Mouse (Mus musculus): Measurements from ENCODE around the gene Srgap3. TPM values are rescaled to one million over a fixed set of nuclear protein-coding genes. Genes with fewer than 3 reads are reported as not detected.

Srgap3 gene
- total and polyA plus RNA-seq, 2 experiments from 2014 or later: 21.2 to 56.7 TPM

GRCm38 (mm10) chr6:112950205-112951110, 3.4 kb upstream of the Srgap3 start:
- 52% methylated on average over 8 of the region's 8 CpGs for WGBS
- H3K27me3 ChIP-seq (ENCODE audit: insufficient read depth, low read length): no peaks in the 10 kb centered on the region
- no peak overlapping the region for H3K4me2 ChIP-seq (ENCODE audit: low read depth)
- ATAC-seq: no peak
- no peak overlapping the region for H3K4me3 ChIP-seq (ENCODE audit: low read depth, low read length)
- no peaks in the 10 kb centered on the region for H3K9me3 ChIP-seq (ENCODE audit: low read length)
- no peak for DNase-seq
- no peak for TF ChIP-seq CTCF (IDR thresholded peaks at IDR 0.05; ENCODE audit: low read depth)
- H3K27ac ChIP-seq (ENCODE audit: low read depth, low read length): no peak overlapping the region
- H3K36me3 ChIP-seq (ENCODE audit: insufficient read depth): no peaks in the 10 kb centered on the region
- H3K9ac ChIP-seq: no peak overlapping the region
- H3K4me1 ChIP-seq (ENCODE audit: insufficient read depth): 0 out of 2 replicates have a peak, but pooled peaks cover 8% of the 10 kb centered on the region

- DNase-seq (no peak), ATAC-seq (no peak)
- Histone ChIP-seq H3K4me3 (ENCODE audit: low read depth, low read length) (no peak overlapping the region), H3K4me1 (ENCODE audit: insufficient read depth) (0 out of 2 replicates have a peak, but pooled peaks cover 8% of the 10 kb centered on the region), H3K27me3 (ENCODE audit: insufficient read depth, low read length) (no peaks in the 10 kb centered on the region), H3K9me3 (ENCODE audit: low read length) (no peaks in the 10 kb centered on the region), H3K36me3 (ENCODE audit: insufficient read depth) (no peaks in the 10 kb centered on the region), H3K4me2 (ENCODE audit: low read depth) (no peak overlapping the region), H3K9ac (no peak overlapping the region), H3K27ac (ENCODE audit: low read depth, low read length) (no peak overlapping the region)
- 43% methylated on average over 2 of the region's 2 CpGs for WGBS
- TF ChIP-seq CTCF (IDR thresholded peaks at IDR 0.05; ENCODE audit: low read depth): no peak
Measured at GRCm38 (mm10) chr6:112949220-112949619, 2.2 kb upstream of the Srgap3 start.

GRCm38 (mm10) chr6:112948416-112948815, 1.4 kb upstream of the Srgap3 start:
- Histone ChIP-seq H3K9me3 (ENCODE audit: low read length) (no peaks in the 10 kb centered on the region), H3K27ac (ENCODE audit: low read depth, low read length) (0 out of 2 replicates have a peak overlapping the region, but pooled peaks have one; percentile 21), H3K4me3 (ENCODE audit: low read depth, low read length) (no peak overlapping the region), H3K27me3 (ENCODE audit: insufficient read depth, low read length) (no peaks in the 10 kb centered on the region), H3K4me1 (ENCODE audit: insufficient read depth) (peaks cover 16% of the 10 kb centered on the region), H3K9ac (no peak overlapping the region), H3K36me3 (ENCODE audit: insufficient read depth) (no peaks in the 10 kb centered on the region), H3K4me2 (ENCODE audit: low read depth) (no peak overlapping the region)
- 85% methylated on average over 2 of the region's 2 CpGs for WGBS
- DNase-seq: no peak
- ATAC-seq: no peak
- TF ChIP-seq CTCF (IDR thresholded peaks at IDR 0.05; ENCODE audit: low read depth): no peak

GRCm38 (mm10) chr6:112946021-112946811, 850 bp downstream of the Srgap3 start:
- ATAC-seq: peak; percentile 42
- H3K4me2 ChIP-seq (ENCODE audit: low read depth): peak overlapping the region; percentile 63
- H3K27me3 ChIP-seq (ENCODE audit: insufficient read depth, low read length): no peaks in the 10 kb centered on the region
- peak overlapping the region; percentile 78 for H3K4me3 ChIP-seq (ENCODE audit: low read depth, low read length)
- H3K9me3 ChIP-seq (ENCODE audit: low read length): no peaks in the 10 kb centered on the region
- DNase-seq: peak; percentile 67
- WGBS: 2% methylated on average over 12 of the region's 12 CpGs
- no peak for TF ChIP-seq CTCF (IDR thresholded peaks at IDR 0.05; ENCODE audit: low read depth)
- H3K36me3 ChIP-seq (ENCODE audit: insufficient read depth): 0 out of 2 replicates have a peak, but pooled peaks cover 4% of the 10 kb centered on the region
- peak overlapping the region; percentile 89 for H3K27ac ChIP-seq (ENCODE audit: low read depth, low read length)
- peaks cover 28% of the 10 kb centered on the region for H3K4me1 ChIP-seq (ENCODE audit: insufficient read depth)
- peak overlapping the region; percentile 85 for H3K9ac ChIP-seq

- H3K4me3 ChIP-seq (ENCODE audit: low read depth, low read length): peak overlapping the region; percentile 78
- H3K27me3 ChIP-seq (ENCODE audit: insufficient read depth, low read length): no peaks in the 10 kb centered on the region
- no peak for TF ChIP-seq CTCF (IDR thresholded peaks at IDR 0.05; ENCODE audit: low read depth)
- peak overlapping the region; percentile 63 for H3K4me2 ChIP-seq (ENCODE audit: low read depth)
- peak overlapping the region; percentile 89 for H3K27ac ChIP-seq (ENCODE audit: low read depth, low read length)
- WGBS: 3% methylated on average over 14 of the region's 14 CpGs
- ATAC-seq: peak; percentile 12; the same call in 1 of the 2 replicates
- no peaks in the 10 kb centered on the region for H3K9me3 ChIP-seq (ENCODE audit: low read length)
- H3K4me1 ChIP-seq (ENCODE audit: insufficient read depth): peaks cover 28% of the 10 kb centered on the region
- H3K36me3 ChIP-seq (ENCODE audit: insufficient read depth): peaks cover 12% of the 10 kb centered on the region
- DNase-seq: peak; percentile 70
- peak overlapping the region; percentile 85 for H3K9ac ChIP-seq
Measured at GRCm38 (mm10) chr6:112945181-112945751, 1.8 kb downstream of the Srgap3 start.

- Histone ChIP-seq H3K4me1 (ENCODE audit: insufficient read depth) (peaks cover 32% of the 10 kb centered on the region), H3K27me3 (ENCODE audit: insufficient read depth, low read length) (no peaks in the 10 kb centered on the region), H3K9me3 (ENCODE audit: low read length) (no peaks in the 10 kb centered on the region), H3K27ac (ENCODE audit: low read depth, low read length) (peak overlapping the region; percentile 58), H3K4me3 (ENCODE audit: low read depth, low read length) (peak overlapping the region; percentile 78), H3K4me2 (ENCODE audit: low read depth) (peak overlapping the region; percentile 63), H3K9ac (peak overlapping the region; percentile 14; the same call in 1 of the 2 replicates), H3K36me3 (ENCODE audit: insufficient read depth) (peaks cover 12% of the 10 kb centered on the region)
- DNase-seq: peak; percentile 63
- 43% methylated on average over 9 of the region's 9 CpGs for WGBS
- no peak for TF ChIP-seq CTCF (IDR thresholded peaks at IDR 0.05; ENCODE audit: low read depth)
- ATAC-seq: no peak
Measured at GRCm38 (mm10) chr6:112943596-112944245, 3.3 kb downstream of the Srgap3 start.
